Mouse (Mus musculus) natural killer cell, adult 2 months (primary cell): ENCODE results near the gene Ppp1r21.
A peak's percentile ranks its signal among the peaks of the same experiment; 100 is the strongest.

ENCODE experiments used
- DNase-seq, 2 experiments: peaks; one replicate each; pipeline ENCODE4 v3.0.0; 2022; ENCODE audit warnings: low spot score in 2 of 2

Gene Ppp1r21

GRCm38 (mm10) chr17:88529519-88530235 is at the start of gene Ppp1r21:
Ppp1r21 (plus strand) TSS chr17:88530118.
- peak; percentile 92 to 96 for DNase-seq

- DNase-seq: no peak
Observed at GRCm38 (mm10) chr17:88480369-88480768, 49.5 kb upstream of the Ppp1r21 start.

DNA sequence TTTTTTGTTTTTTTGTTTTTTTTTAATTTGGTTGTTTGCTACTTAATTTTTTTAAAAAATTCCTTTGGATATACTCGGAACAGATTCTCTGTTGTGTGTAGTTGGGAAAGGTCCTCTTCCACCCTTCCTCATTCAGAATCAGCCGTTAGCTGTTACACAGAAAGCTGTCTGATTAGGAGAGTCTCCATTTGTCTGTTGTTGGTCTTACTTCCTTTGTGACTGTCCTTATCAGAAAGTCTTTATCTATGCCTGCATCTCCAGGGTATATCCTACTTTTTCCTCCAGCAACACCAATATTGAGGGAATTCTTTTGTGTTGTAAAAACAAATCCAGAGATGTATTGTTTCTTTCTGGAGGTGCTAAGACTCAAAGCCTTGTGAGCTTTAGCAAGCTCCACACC is 48.9 kb upstream of the Ppp1r21 start:
- DNase-seq: no peak

- no peak for DNase-seq
Observed at GRCm38 (mm10) chr17:88481587-88481986, 48.3 kb upstream of the Ppp1r21 start.

- no peak for DNase-seq
Observed at GRCm38 (mm10) chr17:88484539-88484938, 45.4 kb upstream of the Ppp1r21 start.

DNA sequence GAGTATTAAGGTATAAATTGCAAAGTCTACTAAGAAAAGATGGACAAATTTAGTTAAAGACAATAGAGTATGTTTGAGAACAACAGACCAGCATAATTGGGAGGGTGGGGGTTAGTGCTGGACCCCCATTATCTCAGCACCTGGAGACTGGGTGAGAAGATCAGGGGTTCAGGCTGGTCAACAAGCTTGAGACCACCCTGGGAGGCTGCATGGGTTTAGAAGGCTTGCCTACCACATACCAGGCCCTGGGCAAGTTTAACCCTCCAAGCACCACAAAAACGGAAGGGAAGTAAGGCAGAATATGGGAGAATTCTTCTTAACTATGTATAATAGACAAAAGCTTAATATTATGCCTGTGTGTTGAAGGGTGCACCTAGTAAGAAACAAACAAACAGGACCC is 45.0 kb upstream of the Ppp1r21 start:
- DNase-seq: no peak

DNA sequence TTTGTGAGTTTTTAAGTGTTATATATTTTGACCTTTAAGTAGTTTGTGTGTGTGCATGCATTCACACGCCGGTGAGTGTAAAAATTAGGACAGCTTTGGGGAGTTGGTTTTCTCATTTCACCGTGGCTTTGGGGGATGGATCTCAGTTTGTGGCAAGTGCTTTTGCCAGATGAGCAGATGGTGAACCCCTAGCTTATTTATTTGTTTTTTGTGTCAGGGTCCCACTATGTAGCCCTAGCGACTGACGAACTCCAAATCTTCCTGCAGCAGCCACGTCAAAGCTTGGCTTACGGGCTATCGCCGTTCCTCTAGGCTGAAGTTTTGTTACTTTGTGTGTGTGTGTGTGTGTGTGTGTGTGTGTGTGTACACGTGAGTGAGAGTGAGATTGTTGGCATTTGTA is 39.4 kb upstream of the Ppp1r21 start:
- DNase-seq: no peak

DNA sequence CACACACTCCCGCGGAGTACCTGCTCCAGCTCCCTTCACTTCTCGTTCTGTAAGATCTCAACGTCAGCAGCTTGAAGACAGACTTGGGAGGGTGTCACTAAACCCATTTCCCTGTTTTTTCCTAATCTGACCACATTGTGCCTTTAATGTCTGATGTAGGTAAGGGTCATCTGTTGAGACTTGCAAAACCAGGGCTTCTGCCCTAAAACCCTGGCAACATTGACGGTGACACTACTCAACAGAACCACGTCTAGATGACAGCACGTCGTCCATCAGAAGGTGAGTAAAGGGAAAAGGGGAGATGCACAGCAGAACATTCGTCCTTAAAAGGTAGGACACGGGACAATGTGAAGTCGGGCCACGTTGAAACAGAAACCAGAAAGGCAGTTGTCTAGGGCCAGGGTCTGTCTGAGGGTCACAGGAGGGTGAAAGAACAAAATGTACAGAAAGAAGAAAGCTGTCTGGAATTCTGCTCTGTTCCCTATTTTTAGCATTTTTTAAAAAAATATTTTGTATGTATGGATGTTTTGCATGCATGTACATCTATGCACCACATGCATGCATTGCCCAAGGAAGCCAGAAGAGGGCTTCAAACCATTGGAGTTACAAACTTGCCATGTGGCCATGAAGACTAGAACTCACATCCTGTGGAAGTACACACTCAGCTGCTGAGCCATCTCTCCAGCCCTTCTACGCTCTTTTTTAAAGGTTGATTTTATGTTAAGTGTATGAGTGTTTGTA is 38.4 kb upstream of the Ppp1r21 start:
- DNase-seq: no peak

GRCm38 (mm10) chr17:88492107-88492460 is 37.8 kb upstream of the Ppp1r21 start:
- DNase-seq: no peak

DNA sequence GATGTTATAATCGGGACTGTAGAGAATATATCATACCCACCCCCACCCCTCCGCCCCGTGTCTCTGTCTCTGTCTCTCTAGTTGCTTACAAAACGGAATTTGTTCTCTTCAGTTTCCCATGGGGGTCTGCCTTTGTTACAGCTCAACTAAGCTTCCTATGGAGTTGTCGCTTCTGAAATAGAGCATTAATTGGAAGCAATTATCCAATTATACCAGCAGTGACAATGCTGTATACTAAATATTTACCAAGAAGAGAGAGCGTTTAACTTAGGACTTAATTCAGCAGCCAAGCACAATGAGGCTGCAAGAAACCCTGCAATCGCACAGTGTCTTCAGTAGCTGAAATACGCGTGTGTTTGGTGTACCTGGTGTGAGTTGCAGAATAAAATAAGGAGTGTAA is 36.4 kb upstream of the Ppp1r21 start:
- no peak for DNase-seq

- DNase-seq: no peak
Observed at GRCm38 (mm10) chr17:88494121-88494771, 35.7 kb upstream of the Ppp1r21 start.

- no peak for DNase-seq
Observed at GRCm38 (mm10) chr17:88494772-88495132, 35.2 kb upstream of the Ppp1r21 start.

- DNase-seq: no peak
Observed at GRCm38 (mm10) chr17:88498090-88498682, 31.7 kb upstream of the Ppp1r21 start.

- no peak for DNase-seq
Observed at GRCm38 (mm10) chr17:88504056-88504455, 25.9 kb upstream of the Ppp1r21 start.

- DNase-seq: no peak
Observed at GRCm38 (mm10) chr17:88505275-88505723, 24.6 kb upstream of the Ppp1r21 start.

DNA sequence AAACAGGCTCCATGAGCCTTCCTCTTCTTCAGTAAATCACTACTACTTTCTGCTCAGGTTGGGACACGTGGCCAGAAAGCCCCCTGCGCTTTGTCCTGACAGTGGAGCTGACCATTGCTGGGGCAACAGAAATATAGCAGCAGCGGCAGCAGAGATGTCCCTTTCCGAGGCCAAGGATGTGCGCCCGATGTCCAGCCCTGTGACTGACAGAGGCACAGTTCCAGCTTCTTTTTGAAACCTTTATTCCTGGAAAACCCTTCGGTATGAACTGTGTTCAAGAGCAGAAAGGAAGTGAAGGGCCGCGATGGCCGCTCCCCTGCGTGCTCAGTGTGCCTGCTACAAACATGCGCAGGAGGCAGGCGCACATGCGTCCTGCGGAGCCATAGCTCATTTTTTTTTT is 24.0 kb upstream of the Ppp1r21 start:
- DNase-seq: no peak

DNA sequence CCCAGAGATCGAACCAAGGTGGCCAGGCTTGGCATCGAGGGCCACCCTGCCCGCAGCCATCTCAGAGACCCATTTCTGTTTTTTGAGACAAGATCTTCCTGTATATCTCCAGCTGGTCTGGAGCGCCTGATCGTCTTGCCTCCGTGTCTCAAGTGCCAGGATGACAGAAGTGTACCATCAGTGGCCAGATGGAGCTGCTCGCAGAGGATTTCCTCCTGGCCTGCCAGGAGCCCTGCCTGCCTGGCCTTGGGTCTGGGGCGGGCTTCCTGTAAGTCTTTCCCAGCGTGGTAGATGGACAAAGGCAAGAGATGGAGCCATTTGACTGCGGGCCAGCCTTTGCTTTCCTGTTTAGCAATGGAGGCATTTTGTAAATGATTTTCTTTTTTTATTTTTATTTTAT is 22.5 kb upstream of the Ppp1r21 start:
- no peak for DNase-seq

DNA sequence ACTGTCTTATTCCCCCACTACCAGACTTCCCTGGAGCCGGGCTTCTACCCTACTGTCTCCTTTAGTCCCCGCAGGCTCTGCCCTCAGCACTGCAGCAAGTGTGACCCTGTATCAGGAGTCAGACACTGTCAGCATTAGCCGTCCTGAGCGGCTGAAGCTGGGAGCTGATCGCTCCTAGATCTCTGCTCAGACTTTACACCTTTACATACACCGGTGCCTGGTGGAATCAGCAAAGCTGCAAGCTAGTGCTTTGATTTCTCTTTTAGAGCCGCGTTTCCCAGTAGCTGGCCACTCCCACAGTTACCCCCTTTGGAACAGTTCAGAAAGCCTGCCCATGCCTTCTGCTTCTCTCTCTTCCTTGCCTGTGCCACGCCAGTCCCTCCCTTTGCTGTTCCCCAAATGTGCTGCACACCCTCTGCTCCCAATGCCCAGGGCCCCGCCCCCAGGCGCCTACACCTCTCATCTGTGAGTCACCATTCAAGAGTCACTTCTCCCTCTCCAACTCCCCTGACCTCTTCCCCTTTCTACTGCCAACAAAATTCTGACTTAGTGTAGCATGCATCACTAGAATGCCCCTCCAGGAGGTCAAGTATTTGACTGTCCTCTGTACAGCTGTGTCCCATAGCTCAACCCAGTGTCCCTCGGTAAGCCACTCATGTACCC is 20.9 kb upstream of the Ppp1r21 start:
- peak; percentile 9 to 46 for DNase-seq

DNA sequence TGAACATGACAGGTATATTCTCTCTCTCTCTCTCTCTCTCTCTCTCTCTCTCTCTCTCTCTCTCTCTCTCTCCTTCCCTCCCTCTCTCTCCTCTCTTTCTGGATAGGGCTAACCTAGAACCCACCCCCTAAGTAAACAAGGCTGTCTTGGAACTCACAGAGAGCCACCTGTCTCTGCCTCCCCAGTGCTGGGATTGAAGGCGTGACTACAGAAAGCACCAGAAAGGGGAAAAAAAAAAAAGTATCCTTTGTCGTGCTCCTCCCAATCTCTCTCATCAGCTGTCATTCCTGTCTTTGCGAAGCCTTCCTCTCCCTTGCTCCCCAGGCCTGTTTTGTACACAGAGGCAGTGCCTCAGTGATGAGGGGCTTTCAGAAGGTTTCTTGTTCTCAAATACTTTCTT is 19.9 kb upstream of the Ppp1r21 start:
- no peak for DNase-seq

DNA sequence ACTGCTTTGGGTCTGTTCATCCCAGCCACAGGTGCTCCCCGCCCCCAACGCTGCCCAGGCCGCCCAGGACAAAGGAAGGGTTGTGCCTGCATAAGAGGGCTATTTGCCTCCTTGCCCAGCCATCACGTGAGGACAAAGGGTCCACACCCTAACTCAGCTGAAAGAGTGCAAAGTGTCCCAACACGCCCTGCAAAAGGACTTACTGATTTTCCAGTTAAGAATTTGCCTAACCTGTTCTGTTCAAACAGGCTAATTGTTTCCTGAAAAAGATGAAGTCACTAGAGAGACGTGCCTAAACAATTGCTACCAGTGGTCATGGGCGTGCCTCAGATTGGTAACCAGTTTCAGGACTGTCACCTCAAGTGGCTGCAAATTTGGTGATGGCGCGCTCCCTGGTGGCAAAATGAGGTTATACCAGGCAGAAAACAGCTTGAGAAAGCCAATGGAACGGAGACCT is 18.8 kb upstream of the Ppp1r21 start:
- DNase-seq: peak; percentile 63 to 78

DNA sequence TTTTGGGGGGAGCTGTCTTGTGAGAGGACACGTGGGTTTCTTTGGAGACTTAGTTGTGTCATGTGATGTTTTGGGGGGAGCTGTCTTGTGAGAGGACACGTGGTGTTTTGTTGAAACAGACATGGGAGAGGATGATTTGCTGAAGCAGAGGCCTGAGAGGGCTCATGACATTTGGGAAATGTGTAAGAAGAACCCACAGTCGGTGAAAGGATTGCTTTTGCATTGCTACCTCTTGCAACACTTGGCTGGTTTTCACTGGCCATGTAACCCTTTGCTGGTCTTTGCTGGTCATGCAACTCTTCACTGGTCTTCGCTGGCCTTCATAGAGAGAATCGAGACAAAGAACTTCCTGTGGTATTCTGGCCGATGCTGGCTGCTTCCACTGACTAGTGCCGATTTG is 13.4 kb upstream of the Ppp1r21 start:
- no peak for DNase-seq

GRCm38 (mm10) chr17:88527781-88528180 is 2.1 kb upstream of the Ppp1r21 start:
- no peak for DNase-seq
